Mouse (Mus musculus): ENCODE measurements around the gene Rft1. TPM values are rescaled to one million over a fixed set of nuclear protein-coding genes. Genes with fewer than 3 reads are reported as not detected.

Rft1 gene
- total and polyA plus RNA-seq, 2 experiments from 2014 or later: 9.6 to 18.4 TPM

DNA sequence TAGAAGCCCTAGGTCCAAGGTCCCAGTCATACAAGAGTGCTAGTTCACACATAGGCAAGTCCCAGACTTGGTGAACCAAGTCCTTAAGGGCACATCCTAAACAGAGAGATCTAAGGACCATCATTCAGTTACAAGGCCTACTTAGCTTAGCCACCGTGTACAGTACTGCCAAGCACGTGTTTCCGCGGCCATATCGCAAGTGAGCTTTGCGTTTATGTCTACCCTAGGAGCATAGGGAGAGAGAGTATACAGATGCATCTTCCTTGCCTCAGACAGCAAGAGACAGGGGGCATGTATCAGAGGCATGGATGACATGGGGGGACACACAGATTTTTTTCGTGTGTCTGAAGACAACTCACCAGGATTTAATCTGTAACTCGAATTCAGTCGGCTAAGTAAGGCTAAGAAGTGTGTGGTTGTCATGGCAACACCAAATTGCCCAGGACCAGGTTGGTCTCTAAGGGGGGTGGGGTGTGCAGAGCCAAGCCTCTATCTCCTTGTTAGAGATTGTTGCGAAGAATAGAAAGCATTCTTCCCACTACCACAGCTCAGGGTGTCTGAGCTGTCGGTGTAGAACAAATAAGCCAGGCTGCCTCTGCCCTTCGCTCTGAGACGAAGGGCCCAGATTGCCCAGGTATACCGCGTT is 43.4 kb downstream of the Rft1 start:
- H3K4me1 ChIP-seq (ENCODE audit: insufficient read depth): no peaks in the 10 kb centered on the region
- peak overlapping the region; percentile 40; the same call in 1 of the 2 replicates for H3K27ac ChIP-seq (ENCODE audit: low read depth, low read length)
- peak; percentile 59 for DNase-seq
- H3K4me2 ChIP-seq (ENCODE audit: low read depth): no peak overlapping the region
- no peaks in the 10 kb centered on the region for H3K36me3 ChIP-seq (ENCODE audit: insufficient read depth)
- H3K27me3 ChIP-seq (ENCODE audit: insufficient read depth, low read length): no peaks in the 10 kb centered on the region
- no peak overlapping the region for H3K9ac ChIP-seq
- ATAC-seq: peak; percentile 82
- no peak overlapping the region for H3K4me3 ChIP-seq (ENCODE audit: low read depth, low read length)
- no peak for TF ChIP-seq CTCF (IDR thresholded peaks at IDR 0.05; ENCODE audit: low read depth)
- H3K9me3 ChIP-seq (ENCODE audit: low read length): no peaks in the 10 kb centered on the region
- WGBS: 56% methylated on average over 15 of the region's 15 CpGs

DNA sequence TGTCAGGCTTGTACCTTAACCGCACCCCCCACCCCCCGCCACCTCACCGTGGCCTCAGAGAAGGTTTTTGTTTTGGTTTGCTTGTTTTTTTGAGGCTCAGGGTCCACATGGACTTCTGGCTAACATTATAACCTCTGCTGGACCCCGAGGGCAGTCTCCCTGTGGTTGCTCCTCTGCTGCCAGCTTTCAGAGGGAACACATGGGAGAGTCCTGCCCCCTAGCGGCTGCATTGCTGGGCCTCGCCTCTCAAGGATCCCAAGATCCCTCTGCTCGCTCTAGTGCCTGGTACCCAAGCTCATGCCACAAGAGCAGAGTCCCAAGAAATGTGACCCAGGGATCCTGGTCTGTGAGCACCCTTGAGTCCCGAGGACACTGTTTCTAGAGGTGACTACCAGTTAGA is 45.5 kb downstream of the Rft1 start:
- ATAC-seq: no peak; the same call in 1 of the 2 replicates
- Histone ChIP-seq H3K27ac (ENCODE audit: low read depth, low read length) (no peak overlapping the region), H3K4me2 (ENCODE audit: low read depth) (no peak overlapping the region), H3K36me3 (ENCODE audit: insufficient read depth) (no peaks in the 10 kb centered on the region), H3K27me3 (ENCODE audit: insufficient read depth, low read length) (no peaks in the 10 kb centered on the region), H3K4me1 (ENCODE audit: insufficient read depth) (no peaks in the 10 kb centered on the region), H3K9me3 (ENCODE audit: low read length) (no peaks in the 10 kb centered on the region), H3K4me3 (ENCODE audit: low read depth, low read length) (no peak overlapping the region), H3K9ac (no peak overlapping the region)
- WGBS: 30% methylated on average over 8 of the region's 8 CpGs
- peak; percentile 25 for DNase-seq
- TF ChIP-seq CTCF (IDR thresholded peaks at IDR 0.05; ENCODE audit: low read depth): peak; percentile 65

DNA sequence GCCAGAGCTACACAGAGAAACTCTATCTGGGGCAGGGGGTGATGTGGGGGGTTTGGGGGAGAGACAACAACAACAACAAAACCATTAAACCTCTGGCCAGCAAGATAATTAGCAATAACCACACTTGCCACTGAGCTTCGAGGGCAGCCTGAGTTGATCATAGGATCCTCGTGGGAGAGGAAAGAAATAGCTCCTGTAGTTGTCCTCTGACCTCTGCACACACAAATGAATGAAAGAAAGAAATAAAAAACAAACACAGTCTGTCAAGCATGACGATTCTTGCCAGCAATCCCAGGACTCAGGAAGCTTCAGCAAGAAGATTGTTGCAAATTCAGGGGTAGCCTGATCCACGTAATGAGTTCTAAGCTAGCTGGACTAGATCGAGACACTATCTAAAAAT is 48.4 kb downstream of the Rft1 start:
- no peak overlapping the region for H3K4me2 ChIP-seq (ENCODE audit: low read depth)
- H3K27ac ChIP-seq (ENCODE audit: low read depth, low read length): no peak overlapping the region
- H3K9ac ChIP-seq: no peak overlapping the region
- no peak for TF ChIP-seq CTCF (IDR thresholded peaks at IDR 0.05; ENCODE audit: low read depth)
- ATAC-seq (no peak), DNase-seq (no peak)
- H3K9me3 ChIP-seq (ENCODE audit: low read length): no peaks in the 10 kb centered on the region
- WGBS: 64% methylated on average over 5 of the region's 5 CpGs
- H3K4me3 ChIP-seq (ENCODE audit: low read depth, low read length): no peak overlapping the region
- H3K4me1 ChIP-seq (ENCODE audit: insufficient read depth): no peaks in the 10 kb centered on the region
- no peaks in the 10 kb centered on the region for H3K27me3 ChIP-seq (ENCODE audit: insufficient read depth, low read length)
- H3K36me3 ChIP-seq (ENCODE audit: insufficient read depth): no peaks in the 10 kb centered on the region

DNA sequence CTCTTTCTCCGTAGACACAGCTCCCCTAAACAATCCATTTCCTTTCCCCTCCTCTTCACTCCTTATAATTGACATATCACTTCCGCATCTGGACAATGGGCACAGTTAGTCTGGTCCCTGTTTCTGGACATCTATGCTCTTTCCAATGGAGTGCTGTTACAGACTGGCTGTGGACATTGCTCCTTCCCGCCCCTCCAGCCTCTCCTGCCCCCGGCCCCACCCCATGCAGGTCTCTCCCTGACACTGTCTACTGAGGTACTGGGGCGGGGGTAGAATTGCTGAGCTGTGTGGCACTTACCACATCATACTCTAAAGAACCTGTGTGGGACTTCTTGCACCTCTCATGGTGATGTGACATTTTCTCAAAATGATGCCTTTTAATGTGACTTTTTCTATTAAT is 48.9 kb downstream of the Rft1 start:
- Histone ChIP-seq H3K36me3 (ENCODE audit: insufficient read depth) (no peaks in the 10 kb centered on the region), H3K4me1 (ENCODE audit: insufficient read depth) (no peaks in the 10 kb centered on the region), H3K4me3 (ENCODE audit: low read depth, low read length) (no peak overlapping the region), H3K27me3 (ENCODE audit: insufficient read depth, low read length) (no peaks in the 10 kb centered on the region), H3K9ac (no peak overlapping the region), H3K9me3 (ENCODE audit: low read length) (no peaks in the 10 kb centered on the region), H3K4me2 (ENCODE audit: low read depth) (no peak overlapping the region), H3K27ac (ENCODE audit: low read depth, low read length) (no peak overlapping the region)
- no peak for ATAC-seq
- WGBS: 83% methylated on average over 5 of the region's 5 CpGs
- no peak for TF ChIP-seq CTCF (IDR thresholded peaks at IDR 0.05; ENCODE audit: low read depth)
- DNase-seq: no peak

DNA sequence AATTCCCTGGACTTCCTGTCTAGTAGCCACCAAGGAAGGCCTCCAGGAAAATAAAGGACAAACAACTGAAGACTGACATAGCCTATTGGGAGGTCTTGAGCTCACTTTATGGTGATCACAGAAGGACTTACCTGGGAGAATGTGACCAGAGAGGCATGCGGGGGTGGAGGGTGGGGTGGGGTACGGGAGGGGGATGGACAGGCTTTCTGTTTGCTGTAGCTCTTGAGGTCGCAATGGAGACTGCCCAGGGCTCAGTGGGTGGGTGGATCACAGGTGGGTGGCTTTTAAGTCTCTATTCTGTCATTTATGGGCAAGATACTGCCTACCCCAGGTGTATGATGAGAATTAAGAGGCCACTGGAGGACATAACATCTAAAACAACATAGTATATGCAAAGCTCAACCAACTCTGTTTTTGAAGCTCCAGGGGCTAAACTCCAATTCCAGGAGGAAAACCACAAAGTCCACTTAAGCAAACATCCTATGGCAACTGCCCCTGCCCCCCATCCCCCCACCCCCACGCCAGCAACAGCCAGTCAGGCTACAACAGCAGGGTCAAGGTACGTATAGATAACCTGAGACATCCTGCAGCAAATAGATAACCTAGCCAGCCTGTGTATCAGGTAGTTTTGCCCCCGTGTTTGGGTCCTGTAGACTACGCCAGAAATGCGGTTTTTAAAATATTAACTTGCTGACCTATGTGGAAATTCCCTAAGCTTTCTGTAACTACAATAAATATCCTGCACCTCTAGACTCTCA is 50.1 kb downstream of the Rft1 start:
- Histone ChIP-seq H3K4me1 (ENCODE audit: insufficient read depth) (no peaks in the 10 kb centered on the region), H3K27ac (ENCODE audit: low read depth, low read length) (no peak overlapping the region), H3K4me2 (ENCODE audit: low read depth) (no peak overlapping the region), H3K4me3 (ENCODE audit: low read depth, low read length) (no peak overlapping the region), H3K27me3 (ENCODE audit: insufficient read depth, low read length) (no peaks in the 10 kb centered on the region), H3K9ac (no peak overlapping the region), H3K36me3 (ENCODE audit: insufficient read depth) (no peaks in the 10 kb centered on the region), H3K9me3 (ENCODE audit: low read length) (no peaks in the 10 kb centered on the region)
- ATAC-seq: no peak
- no peak for DNase-seq
- TF ChIP-seq CTCF (IDR thresholded peaks at IDR 0.05; ENCODE audit: low read depth): no peak
- 82% methylated on average over 8 of the region's 8 CpGs for WGBS

DNA sequence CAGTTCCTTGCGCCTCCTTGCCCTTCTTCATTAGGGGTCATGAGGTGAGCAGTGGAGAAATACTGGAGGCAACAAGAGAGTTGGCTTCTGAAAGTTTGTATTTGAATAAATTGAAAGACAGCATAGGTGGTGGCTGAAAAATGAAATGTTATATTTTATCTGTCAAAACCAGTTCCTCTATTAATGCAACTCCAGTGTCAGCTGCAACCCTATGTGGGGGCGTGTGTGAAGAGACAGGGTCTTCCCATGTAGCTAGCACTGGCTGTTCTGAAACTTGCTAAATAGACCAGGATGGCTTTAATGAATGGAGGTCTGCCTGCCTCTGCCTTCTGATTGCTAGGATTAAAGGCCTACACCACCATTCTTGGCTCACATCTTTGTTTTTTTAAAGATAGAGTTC is 57.7 kb downstream of the Rft1 start:
- Histone ChIP-seq H3K4me2 (ENCODE audit: low read depth) (no peak overlapping the region), H3K9me3 (ENCODE audit: low read length) (no peaks in the 10 kb centered on the region), H3K27me3 (ENCODE audit: insufficient read depth, low read length) (no peaks in the 10 kb centered on the region), H3K4me1 (ENCODE audit: insufficient read depth) (0 out of 2 replicates have a peak, but pooled peaks cover 4% of the 10 kb centered on the region), H3K9ac (no peak overlapping the region), H3K27ac (ENCODE audit: low read depth, low read length) (no peak overlapping the region), H3K4me3 (ENCODE audit: low read depth, low read length) (no peak overlapping the region), H3K36me3 (ENCODE audit: insufficient read depth) (no peaks in the 10 kb centered on the region)
- ATAC-seq (no peak), DNase-seq (no peak)
- TF ChIP-seq CTCF (IDR thresholded peaks at IDR 0.05; ENCODE audit: low read depth): no peak
- WGBS: 95% methylated on average over 2 of the region's 2 CpGs

DNA sequence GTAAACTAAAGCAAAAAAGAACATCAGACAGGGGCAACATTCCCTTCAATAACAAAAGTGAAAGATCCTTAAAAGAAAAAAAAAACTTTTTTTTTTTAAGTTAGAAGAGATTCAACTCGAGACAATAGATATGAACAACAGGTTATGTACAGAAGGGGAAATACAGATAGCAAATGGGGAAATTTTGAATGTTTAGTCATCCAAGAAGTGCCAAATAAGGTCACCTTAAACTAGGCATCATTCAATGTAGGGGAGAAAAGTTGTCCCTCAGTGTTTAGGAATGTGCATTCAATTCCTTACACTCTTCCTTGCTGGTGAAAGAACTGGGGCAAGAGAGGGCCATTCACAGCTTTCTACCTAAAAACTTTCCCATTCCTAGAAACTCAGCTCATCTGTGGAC is 59.6 kb downstream of the Rft1 start:
- Histone ChIP-seq H3K4me3 (ENCODE audit: low read depth, low read length) (no peak overlapping the region), H3K27me3 (ENCODE audit: insufficient read depth, low read length) (no peaks in the 10 kb centered on the region), H3K4me1 (ENCODE audit: insufficient read depth) (peaks cover 9% of the 10 kb centered on the region; the same call in 1 of the 2 replicates), H3K9ac (no peak overlapping the region), H3K36me3 (ENCODE audit: insufficient read depth) (no peaks in the 10 kb centered on the region), H3K9me3 (ENCODE audit: low read length) (no peaks in the 10 kb centered on the region), H3K4me2 (ENCODE audit: low read depth) (no peak overlapping the region), H3K27ac (ENCODE audit: low read depth, low read length) (no peak overlapping the region)
- WGBS: 82% methylated on average over 1 of the region's 1 CpGs
- TF ChIP-seq CTCF (IDR thresholded peaks at IDR 0.05; ENCODE audit: low read depth): no peak
- ATAC-seq (no peak), DNase-seq (no peak)
